Mouse (Mus musculus) G1E (cell line): ENCODE measurements at regions not wholly inside any gene's neighbourhood (a gene's known extent, or its start where the extent isn't known, plus 50 kb on each side); places are given as distances from the start of the nearest gene placed in this dataset.

Experiments used
- CTCF ChIP-seq: IDR thresholded peaks from 2 replicates; pipeline ENCODE4 v1.5.1; 2012; ENCODE audit warnings: low read depth, low read length, inconsistent platforms, mixed read lengths
- GATA1 ChIP-seq: IDR thresholded peaks from 2 replicates; pipeline ENCODE4 v1.6.1; 2012; ENCODE audit warnings: borderline replicate concordance, low read length, inconsistent platforms, mixed read lengths

DNA sequence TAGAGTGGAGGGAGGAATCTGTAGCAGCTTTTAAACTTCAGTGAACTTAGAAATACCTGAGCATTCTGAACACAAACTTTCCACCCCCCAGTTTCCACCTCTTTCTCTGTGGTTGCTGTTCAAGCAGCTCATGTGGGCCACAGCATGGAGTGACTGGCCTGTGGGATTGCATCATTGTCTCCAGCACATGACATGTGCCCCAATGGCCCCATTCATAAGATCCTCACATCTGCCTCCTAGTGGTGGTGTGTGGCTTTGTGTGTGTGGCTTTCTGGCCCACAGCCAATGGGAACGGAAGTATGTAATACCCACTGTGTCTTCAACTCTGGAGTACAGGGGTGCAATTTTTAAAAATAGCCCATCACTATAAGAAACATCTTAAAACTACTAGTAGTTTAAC is 223.0 kb downstream of the Nkx6-1 start:
- TF ChIP-seq GATA1 (no peak), CTCF (no peak)
